Mouse (Mus musculus) midbrain, embryonic 15.5 days (tissue): ENCODE data around the gene Dpf3. TPM values are rescaled to one million over a fixed set of nuclear protein-coding genes. Genes with fewer than 3 reads are reported as not detected.

Source experiments
- ATAC-seq: fragments of 200-750 bp; cut with Nextera tagmentation; replicated peaks from 2 replicates; pipeline ENCODE4 v1.8.0; 2017; ENCODE audit warnings: moderate TSS enrichment
- H3K27ac ChIP-seq: fragments of 300-500 bp; sonication (generic); 2 replicates; pipeline ENCODE4 v1.5.1; 2015; ENCODE audit warnings: mild to moderate bottlenecking, inconsistent platforms
- H3K27me3 ChIP-seq: fragments of 300-500 bp; sonication (generic); replicated peaks from 2 replicates; pipeline ENCODE4 v1.6.1; 2015; ENCODE audit warnings: inconsistent platforms
- H3K36me3 ChIP-seq: fragments of 300-500 bp; sonication (generic); replicated peaks from 2 replicates; pipeline ENCODE4 v1.6.1; 2015; ENCODE audit warnings: inconsistent platforms
- H3K4me1 ChIP-seq: fragments of 300-500 bp; sonication (generic); 2 replicates; pipeline ENCODE4 v1.6.1; 2015; ENCODE audit warnings: inconsistent platforms
- H3K4me2 ChIP-seq: fragments of 300-500 bp; sonication (generic); 2 replicates; pipeline ENCODE4 v1.6.1; 2015; ENCODE audit warnings: inconsistent platforms, mild to moderate bottlenecking, moderate library complexity
- H3K4me3 ChIP-seq: fragments of 300-500 bp; sonication (generic); 2 replicates; pipeline ENCODE4 v1.5.1; 2015; ENCODE audit warnings: mild to moderate bottlenecking, inconsistent platforms
- H3K9ac ChIP-seq: fragments of 300-500 bp; sonication (generic); 2 replicates; pipeline ENCODE4 v1.6.1; 2015; ENCODE audit warnings: mild to moderate bottlenecking, inconsistent platforms
- H3K9me3 ChIP-seq: fragments of 300-500 bp; sonication (generic); 2 replicates; pipeline ENCODE4 v1.6.1; 2016; ENCODE audit warnings: inconsistent platforms
- WGBS: fragments of 180-500 bp; shearing (Covaris S2); methylation state at CpG from one replicate; pipeline ENCODE4 v1.1.7; 2015; ENCODE audit warnings: mixed read lengths; 5-methylcytosine and 5-hydroxymethylcytosine counted together
- polyA plus RNA-seq: library from polyadenylated mRNA; unstranded; fragments of >200 nt; fragmentation: Nextera tagmentation; extraction: Ambion mirVana; gene quantifications from 2 replicates; pipeline ENCODE4 v1.2.1, GENCODE M21; 2015

The Dpf3 gene
- polyA plus RNA-seq, 1 experiment from 2014 or later, result 26.9 TPM

GRCm38 (mm10) chr12:83495248-83495960 lies 7.9 kb upstream of the Dpf3 start:
- H3K4me2 ChIP-seq, result no peak overlapping the region
- H3K4me3 ChIP-seq, result no peak overlapping the region
- no peak overlapping the region for H3K27ac ChIP-seq
- H3K27me3 ChIP-seq, result no peaks in the 10 kb centered on the region
- H3K4me1 ChIP-seq, result no peaks in the 10 kb centered on the region
- H3K9me3 ChIP-seq, result no peaks in the 10 kb centered on the region
- WGBS, result 79% methylated on average over 4 of the region's 4 CpGs
- H3K36me3 ChIP-seq, result no peaks in the 10 kb centered on the region
- H3K9ac ChIP-seq, result no peak overlapping the region
- ATAC-seq, result no peak

- H3K4me2 ChIP-seq, result no peak overlapping the region
- 88% methylated on average over 9 of the region's 9 CpGs for WGBS
These were observed 6.7 kb upstream of the Dpf3 start for GRCm38 (mm10) chr12:83494196-83494595.

GRCm38 (mm10) chr12:83492808-83493207 lies 5.3 kb upstream of the Dpf3 start:
- H3K36me3 ChIP-seq, result no peaks in the 10 kb centered on the region
- 82% methylated on average over 3 of the region's 3 CpGs for WGBS
- H3K27ac ChIP-seq, result no peak overlapping the region
- H3K4me3 ChIP-seq, result no peak overlapping the region
- no peak for ATAC-seq
- H3K27me3 ChIP-seq, result no peaks in the 10 kb centered on the region
- no peak overlapping the region for H3K9ac ChIP-seq
- peaks cover 13% of the 10 kb centered on the region for H3K4me1 ChIP-seq
- H3K4me2 ChIP-seq, result no peak overlapping the region
- no peaks in the 10 kb centered on the region for H3K9me3 ChIP-seq

More at GRCm38 (mm10) chr12:83494196-83494595, 6.7 kb upstream of the Dpf3 start:
- no peak overlapping the region for H3K27ac ChIP-seq
- no peaks in the 10 kb centered on the region for H3K36me3 ChIP-seq
- H3K9ac ChIP-seq, result no peak overlapping the region
- no peaks in the 10 kb centered on the region for H3K27me3 ChIP-seq
- H3K4me3 ChIP-seq, result no peak overlapping the region
- ATAC-seq, result no peak
- no peaks in the 10 kb centered on the region for H3K4me1 ChIP-seq
- no peaks in the 10 kb centered on the region for H3K9me3 ChIP-seq

DNA sequence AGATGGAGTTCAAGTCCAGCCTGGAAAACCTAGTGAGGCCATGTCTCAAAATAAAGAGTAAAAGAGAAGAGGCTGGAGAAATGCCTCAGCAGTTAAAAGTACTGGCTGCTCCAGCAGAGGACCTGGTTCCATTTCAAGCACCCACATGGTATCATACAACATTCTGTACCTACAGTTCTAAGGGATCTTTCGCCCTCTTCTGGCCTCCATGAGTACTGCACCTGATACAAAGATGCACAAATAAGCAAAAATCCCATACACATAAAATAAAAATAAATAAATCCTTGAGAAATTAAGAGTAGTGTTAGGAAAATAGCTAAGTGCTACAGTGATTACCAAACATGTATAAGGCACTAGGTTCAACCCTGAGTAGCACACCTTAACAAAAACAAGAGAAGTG lies 4.1 kb upstream of the Dpf3 start:
- WGBS, result 32% methylated on average over 1 of the region's 1 CpGs
- no peak for ATAC-seq
- H3K27me3 ChIP-seq, result no peaks in the 10 kb centered on the region

GRCm38 (mm10) chr12:83489748-83490147 lies 2.2 kb upstream of the Dpf3 start:
- H3K36me3 ChIP-seq, result no peaks in the 10 kb centered on the region
- no peak overlapping the region for H3K27ac ChIP-seq
- no peaks in the 10 kb centered on the region for H3K9me3 ChIP-seq
- no peak overlapping the region for H3K4me3 ChIP-seq
- 36% methylated on average over 2 of the region's 2 CpGs for WGBS
- no peak overlapping the region for H3K4me2 ChIP-seq
- no peak overlapping the region for H3K9ac ChIP-seq
- peaks cover 18% of the 10 kb centered on the region for H3K4me1 ChIP-seq
- no peak for ATAC-seq
- no peaks in the 10 kb centered on the region for H3K27me3 ChIP-seq

More for the DNA sequence above, 4.1 kb upstream of the Dpf3 start:
- H3K36me3 ChIP-seq, result no peaks in the 10 kb centered on the region
- H3K9me3 ChIP-seq, result no peaks in the 10 kb centered on the region
- no peak overlapping the region for H3K9ac ChIP-seq
- H3K4me1 ChIP-seq, result peaks cover 15% of the 10 kb centered on the region
- H3K4me2 ChIP-seq, result no peak overlapping the region
- H3K4me3 ChIP-seq, result no peak overlapping the region
- no peak overlapping the region for H3K27ac ChIP-seq

DNA sequence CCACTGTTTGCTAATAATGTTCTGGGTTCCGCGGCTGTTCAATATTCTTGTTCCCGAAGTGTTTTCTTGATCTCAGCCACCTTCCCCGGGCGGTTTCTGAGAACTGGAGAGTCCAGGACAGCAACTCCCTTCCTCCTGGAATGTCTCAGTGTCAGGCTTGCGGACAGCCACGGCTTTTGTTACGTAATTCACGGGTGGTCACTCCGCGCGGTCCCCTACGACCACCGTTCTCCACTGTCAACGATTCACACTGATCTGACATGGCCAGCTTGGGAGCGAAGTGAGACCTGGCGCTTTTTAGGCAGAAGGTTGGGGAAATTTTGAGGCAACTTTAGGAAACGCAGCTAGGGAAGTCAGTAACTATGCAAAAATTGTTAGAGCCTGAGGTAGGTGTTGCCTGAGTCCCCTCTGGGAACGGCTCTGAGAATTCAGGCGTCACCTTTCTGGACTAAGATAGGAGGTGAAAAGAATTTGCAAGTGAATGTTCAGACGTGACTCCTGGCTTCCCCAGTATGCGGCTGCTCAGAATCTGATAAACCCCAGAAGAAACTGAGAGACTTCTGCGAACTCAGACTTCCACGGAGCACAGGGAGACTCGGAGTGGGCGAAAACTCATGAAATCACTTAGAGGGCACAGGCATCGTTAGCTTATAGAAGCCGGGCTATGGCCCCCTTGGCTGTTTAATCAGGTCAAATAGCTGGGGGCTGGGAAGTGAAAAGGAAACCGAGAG lies 860 bp upstream of the Dpf3 start:
- Histone ChIP-seq H3K27me3 (no peaks in the 10 kb centered on the region), H3K9me3 (no peaks in the 10 kb centered on the region), H3K9ac (0 out of 2 replicates have a peak overlapping the region, but pooled peaks have one; percentile 11), H3K4me1 (peaks cover 23% of the 10 kb centered on the region), H3K36me3 (no peaks in the 10 kb centered on the region), H3K27ac (peak overlapping the region; percentile 19; the same call in 1 of the 2 replicates), H3K4me2 (peak overlapping the region; percentile 90), H3K4me3 (peak overlapping the region; percentile 65)
- WGBS, result under 1% methylated on average over 29 of the region's 29 CpGs
- ATAC-seq, result no peak

GRCm38 (mm10) chr12:83486671-83487461 lies 650 bp downstream of the Dpf3 start:
- peak overlapping the region; percentile 90 for H3K4me2 ChIP-seq
- H3K27ac ChIP-seq, result peak overlapping the region; percentile 86
- no peaks in the 10 kb centered on the region for H3K27me3 ChIP-seq
- H3K9me3 ChIP-seq, result no peaks in the 10 kb centered on the region
- peaks cover 23% of the 10 kb centered on the region for H3K4me1 ChIP-seq
- peak overlapping the region; percentile 65 for H3K4me3 ChIP-seq
- under 1% methylated on average over 72 of the region's 73 CpGs for WGBS
- H3K36me3 ChIP-seq, result no peaks in the 10 kb centered on the region
- peak; percentile 74 for ATAC-seq
- H3K9ac ChIP-seq, result peak overlapping the region; percentile 72

- Histone ChIP-seq H3K27ac (peak overlapping the region; percentile 86), H3K9ac (peak overlapping the region; percentile 72), H3K9me3 (no peaks in the 10 kb centered on the region), H3K27me3 (no peaks in the 10 kb centered on the region), H3K4me2 (peak overlapping the region; percentile 90), H3K36me3 (no peaks in the 10 kb centered on the region), H3K4me3 (peak overlapping the region; percentile 65), H3K4me1 (peaks cover 23% of the 10 kb centered on the region)
- ATAC-seq, result no peak
- under 1% methylated on average over 52 of the region's 53 CpGs for WGBS
These were observed 1.4 kb downstream of the Dpf3 start for GRCm38 (mm10) chr12:83485911-83486670.

DNA sequence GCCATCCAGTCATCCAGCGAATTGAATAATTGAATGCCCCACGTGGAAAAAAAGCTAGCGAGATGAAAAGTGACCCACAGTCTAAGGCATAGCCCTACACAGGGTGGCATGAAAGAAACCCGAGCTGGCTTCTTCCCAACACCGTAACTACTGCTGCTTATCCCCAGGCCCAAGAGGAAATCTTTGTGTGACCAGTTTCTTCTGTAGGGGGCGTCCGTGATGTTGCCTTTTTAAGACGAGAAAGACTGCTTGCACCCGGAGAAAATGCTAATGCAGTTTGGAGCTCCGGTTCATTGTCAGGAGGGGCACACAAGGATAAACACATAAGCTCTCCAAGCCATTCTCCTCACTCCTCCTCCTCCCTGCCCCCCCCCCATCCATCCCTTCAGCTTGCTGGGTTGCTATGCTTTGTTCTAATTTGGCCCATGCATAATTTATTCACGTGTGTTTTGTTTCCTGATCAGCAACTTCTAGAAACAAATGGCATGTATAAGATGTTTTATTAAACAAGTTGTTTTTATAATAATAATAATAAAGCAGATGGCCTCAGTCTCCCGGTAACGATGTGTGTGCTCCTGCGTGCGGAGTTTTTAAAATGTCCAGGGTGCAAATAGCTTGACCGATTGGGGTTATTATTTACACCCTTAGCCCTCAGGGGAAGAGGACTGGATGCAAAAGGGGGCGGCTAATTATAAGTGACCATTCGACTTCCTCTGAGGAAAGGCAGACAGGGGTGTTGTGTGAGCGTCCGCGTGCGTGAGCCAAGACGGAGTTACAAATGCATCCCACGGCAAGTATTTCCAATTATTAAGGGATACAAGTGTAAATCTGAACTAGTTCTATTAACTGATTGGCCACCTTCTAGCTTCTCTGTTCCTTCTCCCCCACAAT lies 2.4 kb downstream of the Dpf3 start:
- Histone ChIP-seq H3K36me3 (no peaks in the 10 kb centered on the region), H3K27ac (peak overlapping the region; percentile 86), H3K4me1 (peaks cover 23% of the 10 kb centered on the region), H3K9ac (peak overlapping the region; percentile 72), H3K4me2 (peak overlapping the region; percentile 90), H3K4me3 (peak overlapping the region; percentile 65), H3K9me3 (no peaks in the 10 kb centered on the region), H3K27me3 (no peaks in the 10 kb centered on the region)
- WGBS, result under 1% methylated on average over 24 of the region's 24 CpGs
- no peak for ATAC-seq

DNA sequence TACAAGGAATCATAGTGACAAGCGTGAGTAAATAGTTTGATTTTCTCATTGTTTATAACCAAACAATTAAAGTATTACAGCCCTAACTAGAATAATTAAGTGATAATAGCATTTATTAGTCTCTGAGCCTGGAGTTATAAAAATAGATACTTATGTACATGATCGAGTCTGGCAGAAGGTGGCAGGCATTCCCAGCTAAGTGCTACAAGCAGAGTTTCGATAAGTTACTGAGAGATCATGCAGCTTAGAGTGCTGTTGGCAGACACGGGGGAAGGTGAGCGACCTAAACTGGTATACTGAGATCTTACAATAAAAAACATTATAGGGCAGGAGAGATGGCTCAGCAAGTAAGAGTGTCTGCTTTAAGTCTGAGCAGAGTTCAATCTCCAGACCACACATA lies 3.9 kb downstream of the Dpf3 start:
- H3K4me1 ChIP-seq, result peaks cover 18% of the 10 kb centered on the region
- no peak for ATAC-seq
- no peak overlapping the region for H3K9ac ChIP-seq
- WGBS, result 69% methylated on average over 5 of the region's 5 CpGs
- H3K36me3 ChIP-seq, result no peaks in the 10 kb centered on the region
- no peaks in the 10 kb centered on the region for H3K27me3 ChIP-seq
- 0 out of 2 replicates have a peak overlapping the region, but pooled peaks have one; percentile 90 for H3K4me2 ChIP-seq
- no peaks in the 10 kb centered on the region for H3K9me3 ChIP-seq
- no peak overlapping the region for H3K4me3 ChIP-seq
- no peak overlapping the region for H3K27ac ChIP-seq

- no peak overlapping the region for H3K27ac ChIP-seq
- H3K9ac ChIP-seq, result no peak overlapping the region
- H3K27me3 ChIP-seq, result no peaks in the 10 kb centered on the region
- H3K4me2 ChIP-seq, result no peak overlapping the region
- no peaks in the 10 kb centered on the region for H3K36me3 ChIP-seq
- H3K4me1 ChIP-seq, result peaks cover 15% of the 10 kb centered on the region
- no peak for ATAC-seq
- 73% methylated on average over 4 of the region's 4 CpGs for WGBS
- no peak overlapping the region for H3K4me3 ChIP-seq
- no peaks in the 10 kb centered on the region for H3K9me3 ChIP-seq
These were observed 6.1 kb downstream of the Dpf3 start for GRCm38 (mm10) chr12:83481439-83481838.
